Mouse (Mus musculus) retina, embryonic 14.5 days (tissue): ENCODE measurements around the gene Farp2.

Source experiments
- DNase-seq: peaks from one replicate; pipeline ENCODE4 v3.0.0-alpha.2; 2015; ENCODE audit warnings: low spot score

Farp2 gene

GRCm38 (mm10) chr1:93563224-93563623 is 51.3 kb downstream of the Farp2 start:
- no peak for DNase-seq

GRCm38 (mm10) chr1:93563649-93564048 is 51.8 kb downstream of the Farp2 start:
- no peak for DNase-seq

DNA sequence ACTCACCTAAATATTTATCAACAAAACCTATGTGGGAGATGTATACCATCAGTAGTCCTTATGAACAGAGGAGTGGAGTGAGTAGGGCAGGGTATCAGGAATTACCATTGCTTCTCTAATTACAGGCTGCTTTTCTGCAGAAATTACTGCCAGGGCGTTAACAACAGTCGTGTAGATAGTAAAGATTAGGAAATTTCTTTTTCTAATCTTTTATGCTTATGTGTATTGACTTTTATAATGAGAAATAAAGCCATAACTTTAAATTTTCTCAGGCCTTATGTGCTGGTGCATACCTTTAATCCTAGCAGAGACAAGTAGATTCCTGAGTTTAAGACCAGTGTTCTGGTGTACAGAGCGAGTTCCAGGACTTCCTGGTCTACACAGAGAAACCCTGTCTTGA is 52.9 kb downstream of the Farp2 start:
- DNase-seq, result no peak

DNA sequence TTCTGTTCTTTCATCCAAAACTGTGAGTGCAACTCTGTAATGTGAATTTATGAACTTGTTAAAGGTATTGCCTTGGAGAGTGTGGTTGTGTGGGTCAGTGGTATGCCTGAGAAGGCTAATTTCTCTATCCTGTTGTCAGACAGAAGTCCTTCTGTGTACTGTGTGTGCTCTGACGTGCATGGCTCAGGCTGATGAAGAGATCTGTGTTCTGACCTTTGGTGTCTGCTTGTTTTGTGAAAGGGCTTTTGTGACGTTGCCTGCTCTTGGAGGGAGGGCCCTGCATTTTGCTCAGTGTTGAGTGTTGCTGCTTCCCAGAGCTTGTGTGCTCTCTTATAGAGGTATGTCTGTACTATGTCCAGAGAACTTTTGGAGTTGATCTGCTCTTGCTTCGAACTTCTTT is 55.1 kb downstream of the Farp2 start:
- no peak for DNase-seq

GRCm38 (mm10) chr1:93567717-93568497 is 56.0 kb downstream of the Farp2 start:
- no peak for DNase-seq

DNA sequence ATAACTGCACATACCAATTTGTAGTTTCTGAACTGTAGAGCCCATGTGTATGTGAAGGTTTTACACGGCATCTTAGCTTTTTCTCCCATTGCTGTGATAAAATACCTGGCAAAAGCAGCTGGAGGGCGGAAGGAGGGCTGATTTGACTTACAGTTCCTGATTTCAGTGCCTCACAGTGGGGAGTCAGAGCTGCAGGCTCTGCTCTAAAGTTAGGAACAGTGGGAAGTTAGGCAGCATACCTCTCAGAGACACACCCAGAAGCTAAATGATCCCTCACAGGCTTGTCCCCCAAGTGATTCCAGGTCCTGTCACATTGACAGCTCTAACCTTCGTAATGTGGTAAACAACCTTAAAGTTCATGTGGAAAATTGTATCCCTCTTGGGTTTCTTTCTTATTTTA is 65.2 kb downstream of the Farp2 start:
- DNase-seq, result no peak

- no peak for DNase-seq
Observed at GRCm38 (mm10) chr1:93577861-93578260, 66.0 kb downstream of the Farp2 start.

DNA sequence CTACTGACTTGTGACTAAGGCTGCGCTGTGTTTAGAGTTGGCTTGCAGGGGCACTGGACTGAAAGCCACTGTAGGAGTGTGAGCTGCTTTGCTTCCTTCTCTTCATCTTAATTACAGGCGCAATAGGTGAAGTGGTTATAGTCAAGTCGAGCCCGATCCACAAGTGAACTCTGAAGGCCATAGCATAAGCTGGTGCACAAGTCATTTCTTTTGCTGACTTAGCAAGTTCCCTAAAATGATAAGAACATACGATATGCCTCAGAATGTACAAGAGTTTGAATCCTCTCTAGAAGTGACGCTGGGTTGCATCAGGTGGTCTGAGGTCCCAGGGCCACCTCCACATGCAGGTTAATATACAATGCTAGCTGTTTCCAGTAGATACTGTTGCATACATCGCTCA is 69.7 kb downstream of the Farp2 start:
- no peak for DNase-seq

DNA sequence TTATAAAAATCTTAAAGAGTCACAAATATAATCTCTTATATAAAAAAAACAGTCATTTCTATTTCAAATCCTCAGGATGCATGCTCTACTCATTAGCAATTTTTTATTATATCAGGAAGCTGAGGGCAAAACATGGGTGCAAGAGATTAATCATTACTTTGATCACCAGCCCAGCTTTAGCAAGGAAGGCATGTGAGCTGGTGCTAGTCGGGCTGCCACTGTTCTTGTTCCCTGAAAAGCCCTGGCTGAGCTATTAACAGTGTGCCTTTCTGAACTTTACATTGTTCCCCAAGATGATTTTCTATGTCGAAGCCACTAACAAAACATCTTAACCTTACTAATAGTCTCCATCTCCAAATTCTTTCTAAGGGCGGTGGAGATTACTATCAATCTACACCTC is 76.5 kb downstream of the Farp2 start:
- DNase-seq, result no peak

GRCm38 (mm10) chr1:93593960-93594359 is 82.1 kb downstream of the Farp2 start:
- DNase-seq, result no peak

GRCm38 (mm10) chr1:93595916-93596315 is 84.0 kb downstream of the Farp2 start:
- no peak for DNase-seq

DNA sequence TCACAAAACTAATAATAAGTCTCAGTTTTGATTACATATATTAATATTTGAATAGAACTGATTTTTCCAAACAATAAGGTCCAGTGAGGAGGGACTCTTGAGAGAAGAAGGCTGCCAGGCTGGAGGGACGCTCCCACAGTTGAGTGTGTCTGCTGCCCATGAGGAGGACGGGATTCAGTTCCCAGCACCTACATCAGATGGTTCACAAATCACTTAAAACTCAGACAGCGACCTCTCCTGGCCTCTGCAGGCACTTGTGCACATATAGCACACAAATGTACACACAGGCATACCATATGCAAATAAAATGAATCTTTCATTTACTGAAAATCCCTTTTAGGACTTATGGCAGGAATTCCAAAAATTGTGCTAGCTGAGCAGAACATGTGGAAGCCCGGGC is 91.0 kb downstream of the Farp2 start:
- DNase-seq, result no peak

GRCm38 (mm10) chr1:93603921-93604320 is 92.0 kb downstream of the Farp2 start:
- no peak for DNase-seq

- no peak for DNase-seq
Observed at GRCm38 (mm10) chr1:93607090-93608083, 95.5 kb downstream of the Farp2 start.

DNA sequence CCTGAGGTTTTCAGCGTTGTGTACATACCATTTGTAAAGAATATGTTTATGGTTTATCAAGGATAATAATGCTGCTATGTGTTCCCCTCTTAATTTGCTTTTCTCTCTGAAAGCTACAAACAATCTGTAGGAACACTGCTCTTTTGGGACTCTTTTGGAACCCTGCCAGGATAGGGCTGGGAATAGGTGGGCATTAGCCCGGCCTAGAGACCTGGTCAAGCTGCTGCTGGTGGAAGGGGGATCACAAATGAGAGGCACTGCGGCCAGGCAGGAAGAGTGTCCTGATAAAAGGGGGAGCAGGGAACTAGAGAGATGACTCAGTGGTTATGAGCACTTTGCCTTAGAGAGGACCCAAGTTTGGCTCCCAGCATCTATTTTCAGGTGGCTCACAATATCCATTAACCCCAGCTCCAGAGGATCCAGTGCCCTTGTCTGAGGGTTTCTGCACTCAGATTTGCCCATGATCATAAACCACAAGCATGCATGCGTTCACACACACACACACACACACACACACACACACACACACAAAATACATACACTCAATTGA is 96.9 kb downstream of the Farp2 start:
- DNase-seq, result no peak

- DNase-seq, result no peak
Observed at GRCm38 (mm10) chr1:93609762-93610161, 97.9 kb downstream of the Farp2 start.

- DNase-seq, result no peak
Observed at GRCm38 (mm10) chr1:93618059-93618748, 106.3 kb downstream of the Farp2 start.

- no peak for DNase-seq
Observed at GRCm38 (mm10) chr1:93618948-93619347, 107.1 kb downstream of the Farp2 start.

GRCm38 (mm10) chr1:93624502-93624901 is 112.6 kb downstream of the Farp2 start:
- no peak for DNase-seq

- DNase-seq, result no peak
Observed at GRCm38 (mm10) chr1:93630796-93631195, 118.9 kb downstream of the Farp2 start.

DNA sequence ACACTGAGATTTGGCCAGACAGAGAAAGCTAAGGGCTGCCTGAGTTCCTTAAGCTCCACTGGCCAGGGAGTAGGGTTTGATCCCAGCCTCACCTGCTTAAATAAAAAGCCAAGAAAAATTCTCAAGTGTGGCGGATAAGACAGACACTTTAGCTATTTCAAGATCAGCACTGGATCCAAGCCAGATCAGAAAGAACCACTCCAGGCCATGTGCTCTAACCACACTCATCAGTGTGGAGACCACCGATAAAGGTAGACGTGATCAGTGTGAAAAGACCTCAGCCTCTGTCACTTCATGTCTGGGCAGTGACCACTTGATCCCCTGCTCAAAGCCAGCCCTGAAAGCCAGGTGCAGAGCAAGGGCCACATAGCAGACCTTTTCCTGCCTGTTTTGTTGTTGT is 120.8 kb downstream of the Farp2 start:
- no peak for DNase-seq

DNA sequence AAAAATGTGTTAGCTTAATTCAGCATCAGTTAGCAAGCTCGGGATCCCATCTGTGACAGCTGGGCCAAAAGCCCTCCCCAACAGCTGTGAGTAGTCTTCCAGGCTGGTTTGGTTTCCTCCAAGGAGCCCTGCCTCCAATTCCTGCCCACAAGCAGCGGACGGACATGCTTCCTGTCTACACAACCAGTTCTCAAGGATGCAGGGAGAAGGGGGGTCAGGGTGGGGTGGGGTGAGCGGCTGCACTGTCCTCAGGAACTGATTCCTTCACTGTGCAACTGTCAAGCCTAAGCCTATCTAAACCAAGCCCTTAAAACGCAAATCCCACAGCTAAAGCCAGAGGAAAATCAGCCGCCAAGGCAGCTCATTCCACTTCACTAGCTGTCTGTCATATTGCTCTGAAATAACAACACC is 122.6 kb downstream of the Farp2 start:
- DNase-seq, result peak; percentile 26
